Mouse (Mus musculus): ENCODE measurements around the gene Dars.

- TF ChIP-seq POLR2A (IDR thresholded peaks at IDR 0.05; ENCODE audit: extremely low read depth, insufficient read depth, low read length) (no peak), CTCF (IDR thresholded peaks at IDR 0.05; ENCODE audit: extremely low read depth, insufficient read depth, low read length) (no peak)
These were observed 41.8 kb upstream of the Dars start for GRCm38 (mm10) chr1:128459011-128459410.

Measured in cortical plate, adult 2 months (tissue).